Mouse (Mus musculus): ENCODE results near the gene Lin7a. TPM values are rescaled to one million over a fixed set of nuclear protein-coding genes. Genes with fewer than 3 reads are reported as not detected.

The Lin7a gene
- total and polyA plus RNA-seq, 3 experiments = not detected

DNA sequence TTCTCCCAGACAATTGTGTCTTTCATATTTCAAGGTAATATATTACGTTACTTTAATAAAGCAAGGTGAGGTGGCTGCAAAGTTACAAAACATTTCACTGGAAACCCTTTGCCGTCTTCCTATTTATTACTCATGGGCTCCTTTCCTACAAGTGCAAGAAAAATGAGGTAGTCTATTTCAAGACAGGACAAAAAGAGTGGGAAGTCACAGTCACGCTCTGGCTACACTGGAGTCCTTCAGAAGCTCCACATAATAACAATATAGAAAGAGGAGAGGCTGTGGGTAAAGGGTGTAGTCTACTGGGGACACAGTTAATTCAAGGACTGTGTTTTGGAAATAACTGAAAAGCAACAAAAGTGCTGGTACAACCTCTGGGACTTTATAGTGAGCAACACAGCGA, 37.7 kb upstream of the Lin7a start:
- Histone ChIP-seq H3K4me1 (ENCODE audit: control insufficient read depth in 1 of 2, insufficient read depth in 2 of 2) (no peaks in the 10 kb centered on the region), H3K9ac (ENCODE audit: insufficient read depth, low read depth) (no peak overlapping the region), H3K27me3 (replicated peaks) (no peaks in the 10 kb centered on the region), H3K79me2 (replicated peaks; ENCODE audit: control insufficient read depth, extremely low read depth, insufficient read depth, poor library complexity, severe bottlenecking) (no peaks in the 10 kb centered on the region), H3K4me3 (replicated peaks in 1 of 3; ENCODE audit: low read depth in 2 of 3, low read length in 2 of 3, poor library complexity in 1 of 3) (no peak overlapping the region), H3K27ac (ENCODE audit: insufficient read depth, low read depth) (no peak overlapping the region), H3K36me3 (replicated peaks in 1 of 2; ENCODE audit: control insufficient read depth in 1 of 2, insufficient read depth in 1 of 2, low read length in 1 of 2) (no peaks in the 10 kb centered on the region), H3K4me2 (ENCODE audit: insufficient read depth, low read depth, poor library complexity, severe bottlenecking) (no peak overlapping the region), H3K9me3 (replicated peaks; ENCODE audit: low read length) (peaks cover 34% of the 10 kb centered on the region)
- TF ChIP-seq CTCF (conservative IDR thresholded peaks at IDR 0.05 in 1 of 2, IDR thresholded peaks at IDR 0.05 in 1 of 2; ENCODE audit: low read depth in 2 of 2, low read length in 2 of 2) (no peak), SMC3 (IDR thresholded peaks at IDR 0.05; ENCODE audit: low read depth, low read length) (no peak), POLR2A (IDR thresholded peaks at IDR 0.05; ENCODE audit: low read depth, low read length) (no peak), GABPA (IDR thresholded peaks at IDR 0.05; ENCODE audit: insufficient replicate concordance, low read depth, low read length) (no peak), JUND (conservative IDR thresholded peaks at IDR 0.05; ENCODE audit: low read depth, low read length) (no peak), ETS1 (conservative IDR thresholded peaks at IDR 0.05; ENCODE audit: low read depth, low read length) (no peak), MEF2A (IDR thresholded peaks at IDR 0.05; ENCODE audit: borderline replicate concordance, low read depth, low read length) (no peak), JUN (IDR thresholded peaks at IDR 0.05; ENCODE audit: insufficient read depth, low read depth, low read length) (no peak), UBTF (IDR thresholded peaks at IDR 0.05; ENCODE audit: low read depth, low read length) (no peak), ZNF384 (IDR thresholded peaks at IDR 0.05; ENCODE audit: low read depth, low read length) (no peak), MXI1 (IDR thresholded peaks at IDR 0.05; ENCODE audit: low read depth, low read length) (no peak), RCOR1 (conservative IDR thresholded peaks at IDR 0.05; ENCODE audit: low read depth, low read length) (no peak), ZKSCAN1 (IDR thresholded peaks at IDR 0.05; ENCODE audit: borderline replicate concordance, low read depth, low read length) (no peak)
- in situ Hi-C loops (cut with MboI; ENCODE audit: low pct_ligation_motif_present, low pct_unique_long_range_greater_than_20kb, low sequenced_read_pairs) = no loop called here
- dilution Hi-C loops (cut with MboI; ENCODE audit: extremely low pct_ligation_motif_present, extremely low pct_unique_long_range_greater_than_20kb, low sequenced_read_pairs) = no loop called here
- no peak for DNase-seq (ENCODE audit: extremely low read depth)

DNA sequence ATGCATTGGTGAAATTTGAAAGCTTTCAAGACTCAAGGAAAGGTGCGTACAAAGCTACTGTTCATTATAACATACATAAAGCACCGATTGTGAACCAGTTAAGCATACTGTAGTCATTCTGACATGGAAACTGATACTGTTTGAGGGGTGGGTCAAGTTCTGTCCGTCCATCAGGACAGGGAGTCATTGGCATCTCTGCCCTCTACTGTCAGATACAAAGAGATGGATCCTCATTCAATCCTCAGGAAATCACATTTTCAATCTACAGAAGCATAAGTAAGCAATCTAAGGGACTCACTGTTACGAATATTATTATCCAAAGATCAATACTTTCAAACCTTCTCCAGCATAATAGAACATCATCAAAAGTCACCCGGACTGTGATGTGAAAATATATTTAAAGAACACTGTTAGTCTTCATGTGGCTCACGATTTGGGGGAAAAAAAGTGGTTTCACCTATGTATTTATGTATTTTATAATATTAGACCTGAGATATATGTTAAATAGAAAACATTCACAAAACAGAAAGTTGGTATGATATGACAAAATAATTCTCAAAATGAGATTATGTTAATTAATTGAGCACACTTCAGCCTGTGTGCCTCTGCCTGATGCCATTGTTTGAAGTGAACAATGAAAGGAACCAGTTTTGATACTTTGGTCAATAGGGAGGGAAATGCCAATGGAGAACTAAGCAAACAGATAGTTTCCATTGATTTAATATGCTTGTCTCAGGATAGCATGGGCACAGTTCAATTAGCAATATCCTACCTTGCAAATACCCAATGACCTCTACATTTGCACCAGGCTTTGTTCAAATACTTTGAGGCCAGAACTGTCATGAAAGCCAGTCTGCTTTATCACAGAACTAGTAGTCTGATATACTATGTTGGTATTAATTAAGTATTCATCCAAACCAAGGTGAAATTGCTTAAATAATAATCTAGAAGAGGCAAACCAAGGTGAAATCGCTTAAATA, 36.8 kb upstream of the Lin7a start:
- in situ Hi-C loops (cut with MboI; ENCODE audit: low pct_ligation_motif_present, low pct_unique_long_range_greater_than_20kb, low sequenced_read_pairs) (no loop called here), dilution Hi-C loops (cut with MboI; ENCODE audit: extremely low pct_ligation_motif_present, extremely low pct_unique_long_range_greater_than_20kb, low sequenced_read_pairs) (no loop called here)
- DNase-seq (ENCODE audit: extremely low read depth) = no peak
- H3K4me1 ChIP-seq (ENCODE audit: control insufficient read depth in 1 of 2, insufficient read depth in 2 of 2) = no peaks in the 10 kb centered on the region
- H3K27me3 ChIP-seq (replicated peaks) = no peaks in the 10 kb centered on the region
- H3K36me3 ChIP-seq (replicated peaks in 1 of 2; ENCODE audit: control insufficient read depth in 1 of 2, insufficient read depth in 1 of 2, low read length in 1 of 2) = no peaks in the 10 kb centered on the region
- TF ChIP-seq UBTF (IDR thresholded peaks at IDR 0.05; ENCODE audit: low read depth, low read length) (no peak), TCF12 (IDR thresholded peaks at IDR 0.05; ENCODE audit: low read depth, low read length) (no peak), PAX5 (IDR thresholded peaks at IDR 0.05; ENCODE audit: low read length) (no peak), RCOR1 (conservative IDR thresholded peaks at IDR 0.05; ENCODE audit: low read depth, low read length) (no peak), KAT2A (IDR thresholded peaks at IDR 0.05; ENCODE audit: insufficient replicate concordance, low read length) (no peak), MAZ (IDR thresholded peaks at IDR 0.05; ENCODE audit: low read depth, low read length) (no peak), MAX (IDR thresholded peaks at IDR 0.05; ENCODE audit: low read length) (no peak), POLR2A (IDR thresholded peaks at IDR 0.05; ENCODE audit: low read depth, low read length) (no peak), GABPA (IDR thresholded peaks at IDR 0.05; ENCODE audit: insufficient replicate concordance, low read depth, low read length) (no peak), EP300 (IDR thresholded peaks at IDR 0.05; ENCODE audit: low read length) (no peak), IRF4 (IDR thresholded peaks at IDR 0.05; ENCODE audit: low read depth, low read length) (no peak), RAD21 (IDR thresholded peaks at IDR 0.05; ENCODE audit: low read depth, low read length) (no peak), NRF1 (IDR thresholded peaks at IDR 0.05; ENCODE audit: low read depth, low read length) (no peak), TBP (conservative IDR thresholded peaks at IDR 0.05; ENCODE audit: low read depth, low read length) (no peak), E2F4 (IDR thresholded peaks at IDR 0.05; ENCODE audit: insufficient replicate concordance, low read depth, low read length) (no peak), ZC3H11A (IDR thresholded peaks at IDR 0.05; ENCODE audit: low read depth, low read length) (no peak), JUN (IDR thresholded peaks at IDR 0.05; ENCODE audit: insufficient read depth, low read depth, low read length) (no peak), MXI1 (IDR thresholded peaks at IDR 0.05; ENCODE audit: low read depth, low read length) (no peak), SIN3A (IDR thresholded peaks at IDR 0.05; ENCODE audit: low read length) (no peak), MAFK (IDR thresholded peaks at IDR 0.05; ENCODE audit: insufficient replicate concordance, low read length) (no peak)
- no peak overlapping the region for H3K9ac ChIP-seq (ENCODE audit: insufficient read depth, low read depth)
- no peak overlapping the region for H3K27ac ChIP-seq (ENCODE audit: insufficient read depth, low read depth)
- H3K4me3 ChIP-seq (replicated peaks in 1 of 3; ENCODE audit: low read depth in 2 of 3, low read length in 2 of 3, poor library complexity in 1 of 3) = no peak overlapping the region
- no peaks in the 10 kb centered on the region for H3K79me2 ChIP-seq (replicated peaks; ENCODE audit: control insufficient read depth, extremely low read depth, insufficient read depth, poor library complexity, severe bottlenecking)
- H3K9me3 ChIP-seq (replicated peaks; ENCODE audit: low read length) = peaks cover 38% of the 10 kb centered on the region
- no peak overlapping the region for H3K4me2 ChIP-seq (ENCODE audit: insufficient read depth, low read depth, poor library complexity, severe bottlenecking)
